1 mouse cellular context compared by ENCODE assay signal in genomic region chr7:139974307-139974706, GRCm38 (mm10).
TF ChIP-seq lines count a peak whose summit lies in the region.

No protein-coding gene starts in this region.

TF ChIP-seq in CH12.LX, 34 proteins besides CTCF, POLR2A, EP300 and RAD21 (continued from another document):
- TF ChIP-seq TBP (conservative IDR thresholded peaks at IDR 0.05; ENCODE audit: low read depth, low read length) (peak; percentile 54; the same call in 1 of the 2 replicates), TCF12 (IDR thresholded peaks at IDR 0.05; ENCODE audit: low read depth, low read length) (peak; percentile 52)
